Mouse (Mus musculus) midbrain, embryonic 10.5 days (tissue): ENCODE results near the gene Gm2174. TPM values are rescaled to one million over a fixed set of nuclear protein-coding genes. Genes with fewer than 3 reads are reported as not detected.

Experiments used
- DNase-seq: peaks from one replicate; pipeline ENCODE4 v3.0.0-alpha.2; 2017; ENCODE audit warnings: low spot score
- H3K27ac ChIP-seq: fragments of 300-500 bp; sonication (generic); replicated peaks from 2 replicates; pipeline ENCODE4 v1.5.1; 2016; ENCODE audit warnings: mild to moderate bottlenecking
- H3K27me3 ChIP-seq: fragments of 300-500 bp; sonication (generic); 2 replicates; pipeline ENCODE4 v1.6.1; 2016; ENCODE audit warnings: low read depth, mild to moderate bottlenecking; ENCODE audit not compliant: poor library complexity, severe bottlenecking
- H3K36me3 ChIP-seq: fragments of 300-500 bp; sonication (generic); 2 replicates; pipeline ENCODE4 v1.6.1; 2016; ENCODE audit warnings: mild to moderate bottlenecking, moderate library complexity
- H3K4me1 ChIP-seq: fragments of 300-500 bp; sonication (generic); 2 replicates; pipeline ENCODE4 v1.6.1; 2016
- H3K4me3 ChIP-seq: fragments of 300-500 bp; sonication (generic); 2 replicates; pipeline ENCODE4 v1.5.1; 2016; ENCODE audit warnings: mild to moderate bottlenecking, moderate library complexity
- H3K9me3 ChIP-seq: fragments of 300-500 bp; sonication (generic); replicated peaks from 2 replicates; pipeline ENCODE4 v1.6.1; 2016; ENCODE audit warnings: mild to moderate bottlenecking
- WGBS: fragments of 180-500 bp; shearing (Covaris S2); methylation state at CpG from one replicate; pipeline ENCODE4 v1.1.7; 2016; 5-methylcytosine and 5-hydroxymethylcytosine counted together
- polyA plus RNA-seq: library from polyadenylated mRNA; unstranded; fragments of >200 nt; fragmentation: Nextera tagmentation; extraction: Ambion mirVana; gene quantifications from 2 replicates; pipeline ENCODE4 v1.2.1, GENCODE M21; 2016

The Gm2174 gene
- 1.4 and 1.7 TPM in 2 replicates for polyA plus RNA-seq

- H3K9me3 ChIP-seq, result 0 out of 2 replicates have a peak, but pooled peaks cover 3% of the 10 kb centered on the region
- H3K4me3 ChIP-seq, result no peak within 1 kb of the TSS
- H3K36me3 ChIP-seq, result no peaks in the 10 kb centered on the region
- no peaks in the 10 kb centered on the region for H3K27me3 ChIP-seq
- H3K27ac ChIP-seq, result no peak within 1 kb of the TSS
- WGBS, result 78% methylated on average over 4 of the region's 4 CpGs
- no peaks in the 10 kb centered on the region for H3K4me1 ChIP-seq
- DNase-seq, result no peak
Measured at GRCm38 (mm10) chrX:56447524-56448015, at the start of gene Gm2174. Gene Gm2174, plus strand, starts transcription at chrX:56447965.

GRCm38 (mm10) chrX:56404646-56405045 lies 43.1 kb upstream of the Gm2174 start:
- Histone ChIP-seq H3K27me3 (no peaks in the 10 kb centered on the region), H3K4me3 (no peak overlapping the region), H3K27ac (no peak overlapping the region), H3K9me3 (no peaks in the 10 kb centered on the region), H3K36me3 (no peaks in the 10 kb centered on the region), H3K4me1 (no peaks in the 10 kb centered on the region)
- no peak for DNase-seq
- WGBS, result 24% methylated on average over 2 of the region's 2 CpGs

GRCm38 (mm10) chrX:56405482-56405881 lies 42.3 kb upstream of the Gm2174 start:
- 78% methylated on average over 1 of the region's 1 CpGs for WGBS
- H3K27me3 ChIP-seq, result no peaks in the 10 kb centered on the region
- H3K9me3 ChIP-seq, result no peaks in the 10 kb centered on the region

DNA sequence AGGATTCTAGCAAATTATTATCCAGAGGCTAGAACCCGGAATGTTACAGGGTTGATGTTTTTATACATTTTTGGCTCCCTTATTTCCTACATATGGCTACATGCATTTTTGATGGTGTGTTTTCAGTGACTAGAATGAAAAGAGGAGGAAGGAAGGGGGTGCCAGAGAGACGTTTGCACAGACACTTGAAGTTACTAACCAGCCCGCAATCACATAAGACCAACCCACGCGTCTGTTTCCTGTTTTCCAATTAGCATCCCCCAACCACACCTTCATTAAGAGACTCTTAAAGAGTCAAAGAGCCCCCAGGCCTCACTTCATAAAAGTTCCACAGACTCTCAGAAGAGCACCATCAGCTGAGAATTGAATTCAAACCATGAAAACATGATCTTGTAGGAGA lies 41.6 kb upstream of the Gm2174 start:
- H3K9me3 ChIP-seq, result no peaks in the 10 kb centered on the region
- no peak overlapping the region for H3K4me3 ChIP-seq
- no peaks in the 10 kb centered on the region for H3K27me3 ChIP-seq
- no peak for DNase-seq
- no peaks in the 10 kb centered on the region for H3K4me1 ChIP-seq
- H3K27ac ChIP-seq, result no peak overlapping the region
- no peaks in the 10 kb centered on the region for H3K36me3 ChIP-seq
- WGBS, result 74% methylated on average over 5 of the region's 5 CpGs

More at GRCm38 (mm10) chrX:56405482-56405881, 42.3 kb upstream of the Gm2174 start:
- no peak for DNase-seq
- Histone ChIP-seq H3K4me3 (no peak overlapping the region), H3K4me1 (no peaks in the 10 kb centered on the region), H3K36me3 (no peaks in the 10 kb centered on the region), H3K27ac (no peak overlapping the region)

DNA sequence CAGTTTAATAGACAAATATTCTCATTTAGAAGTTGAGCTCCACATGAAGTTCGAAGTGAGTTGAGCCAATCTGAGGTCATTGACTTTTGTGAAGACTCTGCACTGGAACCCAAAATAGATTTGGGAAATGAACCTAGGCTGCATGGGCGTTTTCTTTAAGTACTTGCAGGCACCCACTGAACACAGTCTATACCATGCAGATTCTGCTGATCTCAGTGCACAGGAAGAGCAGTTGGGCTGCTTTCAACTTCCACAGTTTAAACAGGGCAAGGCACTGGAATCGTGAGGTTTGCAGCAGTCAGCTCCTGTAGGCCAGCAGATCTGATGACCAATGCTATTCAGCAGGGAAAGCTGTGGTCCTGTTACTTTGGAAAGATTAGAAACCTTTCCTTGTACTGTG lies 31.5 kb upstream of the Gm2174 start:
- H3K4me3 ChIP-seq, result no peak overlapping the region
- H3K9me3 ChIP-seq, result no peaks in the 10 kb centered on the region
- H3K4me1 ChIP-seq, result no peaks in the 10 kb centered on the region
- 73% methylated on average over 3 of the region's 3 CpGs for WGBS
- H3K27me3 ChIP-seq, result no peaks in the 10 kb centered on the region
- H3K27ac ChIP-seq, result no peak overlapping the region
- DNase-seq, result no peak
- H3K36me3 ChIP-seq, result no peaks in the 10 kb centered on the region

DNA sequence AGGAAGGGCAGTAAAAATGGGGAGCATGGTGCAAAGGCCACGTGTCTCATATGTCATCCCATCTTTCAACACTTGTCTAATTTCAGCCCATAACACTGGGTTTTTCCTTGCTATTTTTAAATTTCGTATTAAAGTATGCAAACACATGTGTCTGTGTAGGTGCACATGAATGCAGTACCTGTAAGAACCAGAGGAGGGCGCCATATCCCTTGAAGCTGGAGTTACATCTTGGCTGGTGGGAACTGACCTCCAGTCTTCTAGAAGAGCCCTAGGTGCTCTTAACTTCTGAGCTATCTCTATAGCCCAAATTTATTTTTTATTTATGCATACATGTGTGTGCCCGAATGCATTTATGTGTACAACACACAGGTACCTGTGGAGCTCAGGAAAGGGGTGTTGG lies 30.2 kb upstream of the Gm2174 start:
- no peak overlapping the region for H3K4me3 ChIP-seq
- no peaks in the 10 kb centered on the region for H3K36me3 ChIP-seq
- 73% methylated on average over 4 of the region's 4 CpGs for WGBS
- H3K27me3 ChIP-seq, result no peaks in the 10 kb centered on the region
- no peaks in the 10 kb centered on the region for H3K4me1 ChIP-seq
- H3K27ac ChIP-seq, result no peak overlapping the region
- DNase-seq, result no peak
- H3K9me3 ChIP-seq, result no peaks in the 10 kb centered on the region

- Histone ChIP-seq H3K4me1 (no peaks in the 10 kb centered on the region), H3K27me3 (no peaks in the 10 kb centered on the region), H3K27ac (no peak overlapping the region), H3K4me3 (no peak overlapping the region), H3K36me3 (no peaks in the 10 kb centered on the region), H3K9me3 (0 out of 2 replicates have a peak, but pooled peaks cover 3% of the 10 kb centered on the region)
- 47% methylated on average over 2 of the region's 2 CpGs for WGBS
- no peak for DNase-seq
Measured at GRCm38 (mm10) chrX:56430601-56431000, 17.2 kb upstream of the Gm2174 start.

GRCm38 (mm10) chrX:56435758-56436283 lies 11.9 kb upstream of the Gm2174 start:
- Histone ChIP-seq H3K36me3 (no peaks in the 10 kb centered on the region), H3K27ac (no peak overlapping the region), H3K9me3 (0 out of 2 replicates have a peak, but pooled peaks cover 1% of the 10 kb centered on the region), H3K4me1 (no peaks in the 10 kb centered on the region), H3K4me3 (no peak overlapping the region), H3K27me3 (no peaks in the 10 kb centered on the region)
- no peak for DNase-seq
- WGBS, result 77% methylated on average over 7 of the region's 7 CpGs

DNA sequence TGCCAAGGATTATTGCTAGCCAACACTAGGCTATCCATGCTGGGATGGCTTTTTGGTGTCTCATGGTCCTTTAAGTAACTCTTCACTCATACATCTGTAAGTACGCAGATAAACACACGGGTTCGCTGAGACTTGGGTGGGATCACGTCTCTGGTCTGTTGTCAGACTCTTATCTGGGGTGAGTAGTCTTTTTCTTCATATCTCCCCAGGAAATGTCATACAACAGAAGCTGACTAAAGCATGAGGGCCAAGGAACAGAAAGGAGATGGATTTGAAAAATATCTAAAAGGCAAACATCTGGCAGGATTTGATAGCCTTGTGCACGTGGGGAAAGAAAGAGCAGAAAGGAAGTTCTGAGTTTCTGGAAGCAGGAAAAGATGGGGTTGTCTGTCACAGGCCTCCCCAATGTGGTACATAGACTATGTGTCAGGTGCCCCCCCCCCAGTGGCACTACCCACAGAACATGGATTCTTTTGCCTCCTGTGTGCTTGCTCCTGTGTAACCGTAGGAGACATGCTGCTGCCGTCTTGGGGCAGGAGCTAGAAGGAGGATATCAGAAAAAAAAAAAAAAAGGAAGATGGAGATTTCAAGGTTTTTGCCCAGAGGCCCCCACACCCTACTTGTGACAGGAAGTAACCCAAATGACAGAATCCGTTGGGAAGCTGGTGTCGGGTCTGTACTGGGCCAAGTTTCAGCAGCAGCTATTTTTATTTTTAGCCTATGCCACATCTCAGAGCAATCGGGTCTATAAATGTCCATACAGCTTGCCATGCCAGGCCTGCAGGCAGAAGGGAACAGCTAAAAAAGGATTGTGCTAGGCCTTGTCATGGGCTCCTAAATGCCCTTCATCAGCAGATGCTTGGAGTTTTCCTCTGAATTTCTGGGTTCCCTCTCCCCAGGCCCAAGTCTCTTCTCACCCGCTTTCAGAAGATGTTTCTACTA lies 1.0 kb upstream of the Gm2174 start:
- H3K9me3 ChIP-seq, result 0 out of 2 replicates have a peak, but pooled peaks cover 3% of the 10 kb centered on the region
- WGBS, result 82% methylated on average over 11 of the region's 11 CpGs
- no peak overlapping the region for H3K4me3 ChIP-seq
- no peak for DNase-seq
- H3K4me1 ChIP-seq, result no peaks in the 10 kb centered on the region
- H3K27me3 ChIP-seq, result no peaks in the 10 kb centered on the region
- no peak overlapping the region for H3K27ac ChIP-seq
- no peaks in the 10 kb centered on the region for H3K36me3 ChIP-seq

DNA sequence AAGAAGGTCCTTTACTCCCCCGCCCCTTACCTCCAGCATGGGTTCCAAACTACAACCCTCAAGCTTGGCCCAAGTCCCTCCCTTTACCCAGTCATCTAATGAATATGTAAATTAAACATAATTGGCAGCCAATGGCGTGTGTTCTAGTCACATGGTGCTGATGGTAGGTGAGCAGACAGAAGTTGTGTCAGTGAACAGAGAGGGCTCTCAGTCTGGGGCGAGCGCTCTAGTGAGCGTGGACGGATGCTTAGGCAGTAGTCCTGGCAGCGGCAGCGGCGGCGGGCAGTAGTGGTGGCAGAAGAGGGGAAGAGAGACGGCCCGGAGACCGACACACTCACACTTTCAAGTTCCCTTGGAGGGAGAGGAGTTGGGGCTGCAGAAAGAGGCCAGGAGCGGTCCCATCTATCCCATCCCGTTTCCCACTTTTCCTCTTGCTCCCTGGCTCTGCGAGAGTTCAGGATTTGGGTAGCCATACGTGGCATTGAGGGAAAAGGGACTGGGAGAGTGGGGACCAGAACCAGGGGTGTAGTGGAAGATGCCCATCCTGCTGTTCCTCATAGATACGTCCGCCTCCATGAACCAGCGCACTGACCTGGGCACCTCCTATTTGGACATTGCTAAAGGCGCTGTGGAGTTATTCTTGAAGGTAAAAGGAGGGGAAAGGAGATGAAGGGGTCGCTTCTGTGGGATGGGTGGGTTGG lies 7.1 kb downstream of the Gm2174 start, which contains the start of gene Ints6l:
Gene Ints6l, plus strand, starts transcription at position 187 of the 701 bp plus-strand sequence.
- WGBS, result 22% methylated on average over 17 of the region's 22 CpGs
- Histone ChIP-seq H3K4me1 (peaks cover 5% of the 10 kb centered on the region; the same call in 1 of the 2 replicates), H3K27ac (peak within 1 kb of the TSS; percentile 96), H3K36me3 (no peaks in the 10 kb centered on the region), H3K27me3 (no peaks in the 10 kb centered on the region), H3K4me3 (peak within 1 kb of the TSS; percentile 68), H3K9me3 (0 out of 2 replicates have a peak, but pooled peaks cover 11% of the 10 kb centered on the region)
- DNase-seq, result peak; percentile 69

- peaks cover 5% of the 10 kb centered on the region; the same call in 1 of the 2 replicates for H3K4me1 ChIP-seq
- 0 out of 2 replicates have a peak, but pooled peaks cover 11% of the 10 kb centered on the region for H3K9me3 ChIP-seq
- peak; percentile 88 for DNase-seq
- H3K27ac ChIP-seq, result peak overlapping the region; percentile 96
- peak overlapping the region; percentile 68 for H3K4me3 ChIP-seq
- H3K36me3 ChIP-seq, result peaks cover 5% of the 10 kb centered on the region; the same call in 1 of the 2 replicates
- H3K27me3 ChIP-seq, result no peaks in the 10 kb centered on the region
- WGBS, result 20% methylated on average over 61 of the region's 65 CpGs
Measured at GRCm38 (mm10) chrX:56455372-56456246, 7.8 kb downstream of the Gm2174 start.
